8 mouse cellular contexts compared by ENCODE assay signal in genomic region chr4:126161986-126162385, GRCm38 (mm10). TPM values are rescaled to one million over a fixed set of nuclear protein-coding genes. Genes with fewer than 3 reads are reported as not detected.
DNase-seq lines count a peak whose midpoint lies in the region; ATAC-seq lines count a peak whose summit lies in the region.

No protein-coding gene starts in this region.

- WGBS in heart, embryonic 10.5 days, result 68% methylated on average over 9 of the region's 9 CpGs
- WGBS in liver, embryonic 12.5 days (ENCODE audit: insufficient replicate concordance), result 71% methylated on average over 9 of the region's 9 CpGs

- H3K9ac ChIP-seq in liver, embryonic 12.5 days, result no peak overlapping the region

- peak; percentile 75 for DNase-seq in heart, embryonic 10.5 days (ENCODE audit: low spot score)
- no peak for DNase-seq in heart, adult 8-10 months (ENCODE audit: low spot score)
- DNase-seq in thymus, postnatal 14 days, result peak; percentile 15
- no peak for DNase-seq in thymus, postnatal 10 days (ENCODE audit: low spot score in 2 of 2)
- DNase-seq in testis, postnatal 10 days (ENCODE audit: low spot score), result peak; percentile 57
- DNase-seq in frontal cortex, postnatal 25 days (ENCODE audit: low spot score in 2 of 2), result no peak
- no peak for DNase-seq in frontal cortex, postnatal 36 days (ENCODE audit: low spot score in 2 of 2)

- no peaks in the 10 kb centered on the region for H3K27me3 ChIP-seq in heart, embryonic 10.5 days (ENCODE audit: insufficient read depth, poor library complexity, severe bottlenecking)
- H3K27me3 ChIP-seq in liver, embryonic 12.5 days (replicated peaks), result peaks cover 6% of the 10 kb centered on the region; the same call in 1 of the 2 replicates

- ATAC-seq in liver, embryonic 12.5 days, result no peak

- peaks cover 27% of the 10 kb centered on the region for H3K4me1 ChIP-seq in heart, embryonic 10.5 days
- peaks cover 31% of the 10 kb centered on the region for H3K4me1 ChIP-seq in liver, embryonic 12.5 days

- peaks cover 22% of the 10 kb centered on the region for H3K36me3 ChIP-seq in heart, embryonic 10.5 days
- peaks cover 27% of the 10 kb centered on the region for H3K36me3 ChIP-seq in liver, embryonic 12.5 days

- peak overlapping the region; percentile 72 for H3K4me3 ChIP-seq in heart, embryonic 10.5 days
- H3K4me3 ChIP-seq in liver, embryonic 12.5 days, result peak overlapping the region; percentile 66

- peak overlapping the region; percentile 91 for H3K27ac ChIP-seq in heart, embryonic 10.5 days
- H3K27ac ChIP-seq in liver, embryonic 12.5 days, result no peak overlapping the region

- no peaks in the 10 kb centered on the region for H3K9me3 ChIP-seq in heart, embryonic 10.5 days
- H3K9me3 ChIP-seq in liver, embryonic 12.5 days (replicated peaks), result no peaks in the 10 kb centered on the region

- peak overlapping the region; percentile 99 for H3K4me2 ChIP-seq in liver, embryonic 12.5 days

RNA-seq across cellular contexts. Expression of gene Sh3d21, which starts 1.3 kb away (rescaled TPM):
- 2.0 and 3.1 TPM in 2 replicates for polyA plus RNA-seq in heart, embryonic 10.5 days (2016; fragmentation: Nextera tagmentation; extraction: Ambion mirVana)
- total RNA-seq in heart, adult 8-10 months (2022), result 1 to 10 TPM; 1.6 to 2.2 (median 2.1) TPM
- polyA plus RNA-seq in liver, embryonic 12.5 days (2016; fragmentation: Nextera tagmentation; extraction: Ambion mirVana), result 1.3 and 1.6 TPM in 2 replicates

RNA-seq across cellular contexts. Expression of gene Eva1b, which starts 14.4 kb away (rescaled TPM):
- polyA plus RNA-seq in heart, embryonic 10.5 days (2016; fragmentation: Nextera tagmentation; extraction: Ambion mirVana), result 26.3 and 39.5 TPM in 2 replicates
- 10 to 100 TPM in 1 of 4 experiments, 1 to 10 TPM in 3; 7.3 to 12.4 (median 9.0) TPM for total RNA-seq in heart, adult 8-10 months (2022)
- polyA plus RNA-seq in liver, embryonic 12.5 days (2016; fragmentation: Nextera tagmentation; extraction: Ambion mirVana), result 19.3 and 19.5 TPM in 2 replicates

RNA-seq across cellular contexts. Expression of gene Thrap3, which starts 40.6 kb away (rescaled TPM):
- 194 and 200 TPM in 2 replicates for polyA plus RNA-seq in heart, embryonic 10.5 days (2016; fragmentation: Nextera tagmentation; extraction: Ambion mirVana)
- 100 to 1,000 TPM; 112 to 128 (median 121) TPM for total RNA-seq in heart, adult 8-10 months (2022)
- polyA plus RNA-seq in liver, embryonic 12.5 days (2016; fragmentation: Nextera tagmentation; extraction: Ambion mirVana), result 162 and 163 TPM in 2 replicates

RNA-seq across cellular contexts. Expression of gene Stk40, which starts 58.2 kb away (rescaled TPM):
- polyA plus RNA-seq in heart, embryonic 10.5 days (2016; fragmentation: Nextera tagmentation; extraction: Ambion mirVana), result 37.7 and 39.0 TPM in 2 replicates
- total RNA-seq in heart, adult 8-10 months (2022), result 10 to 100 TPM; 37.8 to 61.9 (median 52.4) TPM
- 22.4 and 23.0 TPM in 2 replicates for polyA plus RNA-seq in liver, embryonic 12.5 days (2016; fragmentation: Nextera tagmentation; extraction: Ambion mirVana)

Comparison
In these comparisons a context has a peak if more than half of its experiments do, and no peak if none do; other contexts are left out.
1. DNase-seq: peak in heart, embryonic 10.5 days (single experiment), thymus, postnatal 14 days (single experiment) and testis, postnatal 10 days (single experiment); none in heart, adult 8-10 months (single experiment), thymus, postnatal 10 days (0 of 2), frontal cortex, postnatal 25 days (0 of 2) and frontal cortex, postnatal 36 days (0 of 2).